Mouse (Mus musculus): ENCODE data around the gene Rho.

- no peak for TF ChIP-seq GATA1 (IDR thresholded peaks at IDR 0.05; ENCODE audit: low read length)
- TF ChIP-seq TAL1 (IDR thresholded peaks at IDR 0.05; ENCODE audit: low read length), result no peak
Measured at GRCm38 (mm10) chr6:115935544-115935943, 4.0 kb downstream of the Rho start.
